Mouse (Mus musculus) ES-Bruce4 (cell line): ENCODE measurements at regions not wholly inside any gene's neighbourhood (a gene's known extent, or its start where the extent isn't known, plus 50 kb on each side); places are given as distances from the start of the nearest gene placed in this dataset.

ENCODE experiments used
- H3K27ac ChIP-seq: 2 replicates; pipeline ENCODE4 v1.5.1; 2012; ENCODE audit warnings: low read length, inconsistent platforms; ENCODE audit not compliant: insufficient read depth
- H3K27me3 ChIP-seq: 2 replicates; pipeline ENCODE4 v1.6.1; 2012; ENCODE audit warnings: mild to moderate bottlenecking, low read length, inconsistent platforms; ENCODE audit not compliant: control insufficient read depth, poor library complexity, insufficient read depth, severe bottlenecking
- H3K36me3 ChIP-seq: 2 replicates; pipeline ENCODE4 v1.6.1; 2012; ENCODE audit warnings: inconsistent platforms, mild to moderate bottlenecking, low read length, moderate library complexity; ENCODE audit not compliant: control insufficient read depth, poor library complexity, insufficient read depth, severe bottlenecking
- H3K4me1 ChIP-seq: one replicate; pipeline ENCODE4 v1.8.1; 2011; ENCODE audit warnings: low read length; ENCODE audit not compliant: control insufficient read depth, insufficient read depth
- H3K4me3 ChIP-seq: 2 replicates; pipeline ENCODE4 v1.5.1; 2011; ENCODE audit warnings: low read depth, mild to moderate bottlenecking, low read length
- H3K9ac ChIP-seq: 2 replicates; pipeline ENCODE4 v1.6.1; 2012; ENCODE audit warnings: low read depth, mild to moderate bottlenecking, inconsistent platforms; ENCODE audit not compliant: poor library complexity, severe bottlenecking
- H3K9me3 ChIP-seq: replicated peaks from 2 replicates; pipeline ENCODE4 v1.6.1; 2012; ENCODE audit warnings: mild to moderate bottlenecking, low read length, inconsistent platforms; ENCODE audit not compliant: control insufficient read depth, poor library complexity, insufficient read depth, severe bottlenecking
- CTCF ChIP-seq: IDR thresholded peaks from one replicate; pipeline ENCODE4 v1.8.1; 2011; ENCODE audit warnings: low read depth, low read length
- EP300 ChIP-seq: IDR thresholded peaks from 2 replicates; pipeline ENCODE4 v1.6.1; 2011; ENCODE audit warnings: low read depth, low read length; ENCODE audit not compliant: insufficient read depth
- POLR2A ChIP-seq: IDR thresholded peaks from one replicate; pipeline ENCODE4 v1.8.1; 2011; ENCODE audit warnings: low read length; ENCODE audit not compliant: insufficient read depth

- TF ChIP-seq POLR2A, result no peak
- H3K9me3 ChIP-seq, result no peaks in the 10 kb centered on the region
- H3K4me1 ChIP-seq, result no peaks in the 10 kb centered on the region
- no peaks in the 10 kb centered on the region for H3K36me3 ChIP-seq
- H3K9ac ChIP-seq, result no peak overlapping the region
- no peak overlapping the region for H3K4me3 ChIP-seq
- no peaks in the 10 kb centered on the region for H3K27me3 ChIP-seq
- no peak overlapping the region for H3K27ac ChIP-seq
Measured at GRCm38 (mm10) chr8:89664911-89665689, 621.1 kb upstream of the Sall1 start.

- no peaks in the 10 kb centered on the region for H3K4me1 ChIP-seq
- H3K27me3 ChIP-seq, result no peaks in the 10 kb centered on the region; the same call in 1 of the 2 replicates
- no peak overlapping the region for H3K27ac ChIP-seq
- no peaks in the 10 kb centered on the region for H3K9me3 ChIP-seq
- H3K4me3 ChIP-seq, result no peak overlapping the region
- no peak for TF ChIP-seq CTCF
- no peak for TF ChIP-seq POLR2A
- no peak overlapping the region for H3K9ac ChIP-seq
- no peaks in the 10 kb centered on the region for H3K36me3 ChIP-seq
Measured at GRCm38 (mm10) chr8:89663859-89664258, 619.9 kb upstream of the Sall1 start.

DNA sequence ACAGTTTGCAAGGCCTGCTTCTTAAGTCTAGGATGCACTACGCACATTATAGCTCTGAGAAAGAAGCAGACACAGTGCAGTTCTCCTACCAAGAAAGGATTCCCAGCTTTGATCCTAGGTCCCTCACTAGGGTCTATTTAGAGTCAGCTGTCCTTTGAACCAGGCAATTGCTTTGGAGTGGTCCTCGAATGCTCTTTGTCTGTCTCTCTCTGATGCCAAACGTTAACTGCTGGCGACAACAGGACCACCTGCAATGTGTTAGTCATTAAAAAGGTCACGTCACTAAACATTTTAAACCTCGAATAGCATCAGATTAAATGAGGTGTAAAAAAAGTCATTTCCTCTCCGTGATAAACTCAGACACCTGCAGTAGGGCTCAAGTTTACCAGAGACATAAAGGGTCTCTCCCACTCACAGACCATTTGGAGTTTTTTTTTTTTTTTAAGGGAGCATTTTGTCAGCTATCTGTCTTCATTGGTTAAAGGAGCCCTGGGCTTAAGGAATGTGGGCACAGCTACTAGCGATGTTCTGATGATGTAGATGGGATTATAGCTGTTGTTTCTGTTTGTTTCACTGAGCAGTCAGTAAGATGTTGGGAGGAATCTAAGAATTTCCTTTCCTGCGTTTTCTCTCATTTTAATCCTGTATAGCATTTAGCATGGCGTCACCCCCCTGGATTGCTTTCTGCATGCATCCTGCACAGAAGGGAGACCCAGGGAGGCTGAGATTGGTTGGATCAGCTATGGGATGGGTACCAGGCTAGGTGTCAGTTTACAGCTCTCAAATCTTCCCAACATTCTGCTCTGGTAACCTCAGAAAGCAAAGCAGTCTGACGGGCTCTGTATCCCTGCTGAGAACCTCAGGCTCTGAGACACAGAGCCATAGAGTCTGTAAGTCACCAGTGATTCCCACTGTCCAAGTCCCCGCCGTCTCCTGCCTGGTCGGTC lies 615.3 kb upstream of the Sall1 start:
- Histone ChIP-seq H3K27me3 (no peaks in the 10 kb centered on the region; the same call in 1 of the 2 replicates), H3K4me3 (no peak overlapping the region), H3K4me1 (no peaks in the 10 kb centered on the region), H3K9me3 (no peaks in the 10 kb centered on the region), H3K27ac (no peak overlapping the region), H3K9ac (no peak overlapping the region), H3K36me3 (no peaks in the 10 kb centered on the region)
- TF ChIP-seq CTCF, result no peak
- no peak for TF ChIP-seq EP300
- no peak for TF ChIP-seq POLR2A

DNA sequence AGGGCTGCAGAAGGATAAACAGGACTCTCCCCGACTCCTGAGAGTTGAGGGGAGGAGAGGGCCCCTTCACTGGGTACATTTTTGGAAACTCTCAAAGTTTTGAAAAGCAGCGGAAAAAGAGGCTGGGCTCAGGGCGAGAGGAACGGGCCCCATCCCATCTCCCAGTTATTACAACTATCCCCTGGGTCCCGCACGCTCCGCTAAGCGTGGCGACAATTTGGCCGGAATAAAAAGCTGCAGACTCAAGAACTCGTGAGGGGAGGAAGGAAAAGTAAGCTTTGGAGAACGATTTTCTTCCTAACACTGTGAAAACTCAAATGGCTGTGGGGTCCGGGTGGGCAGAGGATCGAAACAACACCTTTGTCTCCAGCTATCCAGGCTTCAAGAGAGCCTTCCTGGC lies 611.4 kb upstream of the Sall1 start:
- H3K27ac ChIP-seq, result no peak overlapping the region
- no peaks in the 10 kb centered on the region for H3K9me3 ChIP-seq
- H3K4me3 ChIP-seq, result no peak overlapping the region
- H3K27me3 ChIP-seq, result no peaks in the 10 kb centered on the region; the same call in 1 of the 2 replicates
- H3K4me1 ChIP-seq, result no peaks in the 10 kb centered on the region
- H3K36me3 ChIP-seq, result no peaks in the 10 kb centered on the region
- no peak overlapping the region for H3K9ac ChIP-seq
- no peak for TF ChIP-seq POLR2A
- TF ChIP-seq CTCF, result no peak
- TF ChIP-seq EP300, result no peak

GRCm38 (mm10) chr8:89649207-89649890 lies 605.4 kb upstream of the Sall1 start:
- H3K9ac ChIP-seq, result no peak overlapping the region
- H3K27me3 ChIP-seq, result no peaks in the 10 kb centered on the region; the same call in 1 of the 2 replicates
- no peaks in the 10 kb centered on the region for H3K4me1 ChIP-seq
- no peaks in the 10 kb centered on the region for H3K9me3 ChIP-seq
- no peak overlapping the region for H3K4me3 ChIP-seq
- H3K36me3 ChIP-seq, result no peaks in the 10 kb centered on the region
- H3K27ac ChIP-seq, result no peak overlapping the region
- no peak for TF ChIP-seq POLR2A
- no peak for TF ChIP-seq EP300
- no peak for TF ChIP-seq CTCF
